Mouse (Mus musculus) heart, adult 2 months (tissue): Measurements from ENCODE around the gene Hacl1. TPM values are rescaled to one million over a fixed set of nuclear protein-coding genes. Genes with fewer than 3 reads are reported as not detected.

ENCODE experiments used
- DNase-seq, 2 experiments: peaks; one replicate each; pipeline ENCODE4 v3.0.0; 2021
- H3K27ac ChIP-seq: fragments of 200-600 bp; 2 replicates; pipeline ENCODE4 v1.8.1; 2022
- H3K27me3 ChIP-seq: fragments of 200-500 bp; 2 replicates; pipeline ENCODE4 v1.6.1; 2012; ENCODE audit warnings: mild to moderate bottlenecking, low read length, inconsistent platforms, mixed read lengths; ENCODE audit not compliant: control insufficient read depth, insufficient read depth
- H3K36me3 ChIP-seq: fragments of 200-500 bp; 2 replicates; pipeline ENCODE4 v1.6.1; 2012; ENCODE audit warnings: low read length, inconsistent platforms; ENCODE audit not compliant: control insufficient read depth, insufficient read depth
- H3K4me1 ChIP-seq: fragments of 200-500 bp; 2 replicates; pipeline ENCODE4 v1.6.1; 2011; ENCODE audit warnings: low read length; ENCODE audit not compliant: control insufficient read depth, insufficient read depth
- H3K4me3 ChIP-seq: fragments of 200-600 bp; 2 replicates; pipeline ENCODE4 v1.8.1; 2022
- H3K79me2 ChIP-seq: fragments of 200-500 bp; replicated peaks from 2 replicates; pipeline ENCODE4 v1.6.1; 2012; ENCODE audit warnings: mild to moderate bottlenecking, inconsistent platforms, low read length, moderate library complexity, mixed read lengths; ENCODE audit not compliant: control insufficient read depth, insufficient read depth
- H3K9ac ChIP-seq: fragments of 200-500 bp; 2 replicates; pipeline ENCODE4 v1.6.1; 2012; ENCODE audit warnings: low read depth, mild to moderate bottlenecking, control low read depth, inconsistent platforms, low read length, mixed read lengths
- CTCF ChIP-seq: fragments of 200-600 bp; IDR thresholded peaks from 2 replicates; pipeline ENCODE4 v1.8.1; 2022; ENCODE audit warnings: antibody characterized with exemption, mild to moderate bottlenecking, moderate library complexity
- EP300 ChIP-seq: fragments of 200-500 bp; IDR thresholded peaks from 2 replicates; pipeline ENCODE4 v1.6.1; 2011; ENCODE audit warnings: low read depth, low read length, control low read depth; ENCODE audit not compliant: insufficient read depth
- POLR2A ChIP-seq: fragments of 200-500 bp; IDR thresholded peaks from 2 replicates; pipeline ENCODE4 v1.6.1; 2011; ENCODE audit warnings: mild to moderate bottlenecking, low read depth, low read length, control low read depth; ENCODE audit not compliant: insufficient read depth
- WGBS: fragments of 180-500 bp; shearing (Covaris S2); methylation state at CpG from one replicate; pipeline ENCODE4 v1.1.7; 2018; 5-methylcytosine and 5-hydroxymethylcytosine counted together
- intact Hi-C: fragments of 180-260 bp; cut with DNase I; formaldehyde crosslinking; loops from one replicate; pipeline ENCODE4 v1.15.1; 2025
- polyA plus RNA-seq: library from polyadenylated mRNA; depleted of rRNA; stranded (reverse); fragments of >200 nt; gene quantifications from 2 replicates; pipeline ENCODE4 v1.2.3, GENCODE M21; 2012
- total RNA-seq, 2 experiments: library from RNA; stranded (reverse); gene quantifications; 2 replicates each; pipeline ENCODE4 v1.2.3; 2021

Gene Hacl1
- total and polyA plus RNA-seq, 3 experiments: 8.2 to 11.2 (median 10.1) TPM

DNA sequence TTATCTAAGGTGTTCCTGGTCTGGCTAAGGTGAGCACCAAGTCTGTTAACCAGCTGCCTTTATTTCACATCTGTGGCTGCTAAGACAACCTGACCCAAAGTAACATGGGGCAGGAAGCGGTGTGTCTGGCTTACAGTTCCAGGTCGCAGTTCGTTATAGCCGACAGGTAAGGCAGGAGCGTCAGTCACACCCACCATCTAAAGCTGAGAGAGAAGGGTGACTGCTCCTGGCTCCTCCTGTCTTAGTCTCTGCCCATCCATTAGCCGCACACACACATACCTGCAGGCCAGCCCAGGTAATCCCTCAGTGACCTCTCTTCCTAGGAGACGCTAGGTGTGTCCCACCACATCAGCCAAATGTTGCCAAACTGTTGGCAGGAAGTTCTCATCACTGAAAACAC lies 15.3 kb upstream of the Hacl1 start:
- no peak overlapping the region for H3K4me3 ChIP-seq
- no peak overlapping the region for H3K9ac ChIP-seq
- no peaks in the 10 kb centered on the region for H3K27me3 ChIP-seq
- WGBS: 71% methylated on average over 7 of the region's 7 CpGs
- peak in 1 of 2 experiments; percentile 19 for DNase-seq
- peaks cover 14% of the 10 kb centered on the region for H3K4me1 ChIP-seq
- no peak for TF ChIP-seq CTCF
- no peak for TF ChIP-seq EP300
- TF ChIP-seq POLR2A: no peak
- no peaks in the 10 kb centered on the region for H3K79me2 ChIP-seq
- intact Hi-C loops: loop anchor here (5.0 to 10.0 kb wide), 5 partner anchors 41 to 538 kb away; no protein-coding TSS in a partner anchor
- H3K36me3 ChIP-seq: peaks cover 2% of the 10 kb centered on the region; the same call in 1 of the 2 replicates
- H3K27ac ChIP-seq: no peak overlapping the region

- no peak overlapping the region for H3K9ac ChIP-seq
- H3K4me1 ChIP-seq: peaks cover 12% of the 10 kb centered on the region
- TF ChIP-seq CTCF (no peak), EP300 (no peak), POLR2A (no peak)
- peak in 1 of 2 experiments; percentile 13 for DNase-seq
- no peaks in the 10 kb centered on the region for H3K27me3 ChIP-seq
- no peak overlapping the region for H3K4me3 ChIP-seq
- no peak overlapping the region for H3K27ac ChIP-seq
- H3K79me2 ChIP-seq: no peaks in the 10 kb centered on the region
- intact Hi-C loops: loop anchor here (5.0 to 10.0 kb wide), 5 partner anchors 42 to 539 kb away; no protein-coding TSS in a partner anchor
- peaks cover 1% of the 10 kb centered on the region; the same call in 1 of the 2 replicates for H3K36me3 ChIP-seq
- WGBS: 85% methylated on average over 14 of the region's 14 CpGs
Measured at GRCm38 (mm10) chr14:31655406-31655805, 14.3 kb upstream of the Hacl1 start.

DNA sequence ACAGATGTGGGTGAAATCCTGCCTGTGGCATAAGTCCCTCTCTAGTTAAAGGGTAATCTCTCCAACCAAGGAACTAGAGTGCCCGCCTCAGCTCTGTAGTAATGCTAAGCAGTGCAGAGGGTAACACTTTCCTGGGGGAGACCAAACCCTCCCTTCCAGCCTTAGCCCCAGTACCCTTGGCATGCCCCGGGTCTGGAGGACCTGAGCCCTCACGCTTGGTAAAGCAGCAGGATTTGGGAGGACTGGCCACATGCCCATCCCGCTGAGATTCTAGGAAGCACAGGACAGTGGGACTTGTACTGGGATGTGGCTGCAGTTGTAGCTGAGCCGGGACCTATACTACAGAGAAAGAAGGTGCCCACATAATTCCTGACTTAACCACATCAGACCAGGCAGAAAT lies 13.7 kb upstream of the Hacl1 start:
- intact Hi-C loops: loop anchor here (5.0 to 10.0 kb wide), 5 partner anchors 42 to 540 kb away; no protein-coding TSS in a partner anchor
- peaks cover 8% of the 10 kb centered on the region for H3K4me1 ChIP-seq
- no peak overlapping the region for H3K9ac ChIP-seq
- DNase-seq: peak in 1 of 2 experiments; percentile 14
- H3K27ac ChIP-seq: no peak overlapping the region
- H3K36me3 ChIP-seq: no peaks in the 10 kb centered on the region
- WGBS: 82% methylated on average over 5 of the region's 5 CpGs
- H3K27me3 ChIP-seq: no peaks in the 10 kb centered on the region
- TF ChIP-seq EP300 (no peak), CTCF (no peak), POLR2A (no peak)
- no peaks in the 10 kb centered on the region for H3K79me2 ChIP-seq
- H3K4me3 ChIP-seq: no peak overlapping the region

GRCm38 (mm10) chr14:31653101-31653875 lies 12.2 kb upstream of the Hacl1 start:
- 62% methylated on average over 14 of the region's 14 CpGs for WGBS
- Histone ChIP-seq H3K4me1 (peaks cover 3% of the 10 kb centered on the region), H3K36me3 (no peaks in the 10 kb centered on the region), H3K4me3 (no peak overlapping the region), H3K9ac (no peak overlapping the region), H3K27me3 (no peaks in the 10 kb centered on the region), H3K79me2 (no peaks in the 10 kb centered on the region), H3K27ac (no peak overlapping the region)
- DNase-seq: peak in 1 of 2 experiments; percentile 6
- intact Hi-C loops: loop anchor here (10.0 kb wide), 1 partner anchor 542 kb away; no protein-coding TSS in a partner anchor
- no peak for TF ChIP-seq EP300
- TF ChIP-seq POLR2A: no peak
- TF ChIP-seq CTCF: no peak

- DNase-seq: no peak
- intact Hi-C loops: loop anchor here (10.0 kb wide), 1 partner anchor 542 kb away; no protein-coding TSS in a partner anchor
Measured at GRCm38 (mm10) chr14:31652624-31653023, 11.5 kb upstream of the Hacl1 start.

DNA sequence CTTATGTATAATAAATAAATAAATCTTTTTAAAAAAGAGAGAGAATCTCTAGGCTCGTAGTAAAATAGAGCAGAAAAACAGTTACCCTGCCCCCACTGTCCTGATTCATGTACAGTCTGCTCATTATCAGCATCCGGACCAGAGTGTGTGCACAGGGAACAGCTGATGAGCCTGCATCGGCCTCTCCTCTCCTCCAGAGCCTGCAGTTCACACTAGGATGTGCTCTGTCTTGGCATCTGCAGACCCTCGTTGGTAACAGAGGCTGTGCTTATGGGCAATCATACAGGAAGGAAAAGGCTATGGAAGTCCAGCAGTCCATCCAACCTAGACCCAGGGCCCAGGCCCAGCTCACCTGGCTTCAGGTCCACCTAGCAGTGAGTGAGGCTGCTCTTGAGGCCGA lies 11.0 kb upstream of the Hacl1 start:
- intact Hi-C loops: loop anchor here (10.0 kb wide), 1 partner anchor 543 kb away; no protein-coding TSS in a partner anchor
- Histone ChIP-seq H3K4me1 (peaks cover 1% of the 10 kb centered on the region; the same call in 1 of the 2 replicates), H3K4me3 (no peak overlapping the region), H3K36me3 (no peaks in the 10 kb centered on the region), H3K79me2 (no peaks in the 10 kb centered on the region), H3K27ac (no peak overlapping the region; the same call in 1 of the 2 replicates), H3K27me3 (no peaks in the 10 kb centered on the region), H3K9ac (no peak overlapping the region)
- no peak for DNase-seq
- no peak for TF ChIP-seq CTCF
- TF ChIP-seq EP300: no peak
- TF ChIP-seq POLR2A: no peak
- WGBS: 43% methylated on average over 5 of the region's 5 CpGs

More at GRCm38 (mm10) chr14:31652624-31653023, 11.5 kb upstream of the Hacl1 start:
- no peaks in the 10 kb centered on the region for H3K79me2 ChIP-seq
- H3K36me3 ChIP-seq: no peaks in the 10 kb centered on the region
- H3K9ac ChIP-seq: no peak overlapping the region
- H3K27ac ChIP-seq: no peak overlapping the region; the same call in 1 of the 2 replicates
- WGBS: 89% methylated on average over 1 of the region's 1 CpGs
- TF ChIP-seq EP300 (no peak), POLR2A (no peak), CTCF (no peak)
- H3K4me1 ChIP-seq: peaks cover 3% of the 10 kb centered on the region
- no peaks in the 10 kb centered on the region for H3K27me3 ChIP-seq
- no peak overlapping the region for H3K4me3 ChIP-seq
